In the genomic region with DNA sequence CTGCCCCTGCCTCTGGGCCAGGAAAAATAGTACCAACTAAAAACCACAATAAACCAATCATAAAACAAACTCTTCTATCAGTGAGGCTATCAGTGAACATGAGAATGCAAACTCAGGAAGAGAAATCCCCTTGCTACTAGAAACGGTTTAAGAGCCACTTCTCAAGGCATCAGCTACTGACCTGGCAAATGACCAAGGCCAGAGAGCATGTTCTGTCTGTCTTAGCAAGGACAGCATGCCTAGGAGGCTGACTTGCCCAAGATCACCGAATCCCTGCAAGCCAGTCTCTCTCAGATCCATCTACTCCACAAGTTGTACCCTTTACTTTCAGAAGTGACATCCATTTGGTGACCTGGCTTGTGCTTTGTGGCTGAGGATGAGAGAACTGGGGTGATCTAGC, we compare ENCODE assay signal across 13 mouse cellular contexts.
A peak's percentile ranks its signal among the peaks of the same experiment; 100 is the strongest.
DNase-seq lines count a peak whose midpoint lies in the region.
"Had no signal": no experiment of that assay in that cellular context is flagged by ENCODE, and none has a peak within 500 bp of the region (broad histone marks: within the 10 kb centered on the region; RNA-seq: fewer than 3 reads in every experiment).

No protein-coding gene starts in this region.

- DNase-seq in adrenal gland, adult (ENCODE audit: inconsistent age in 2 of 2, low spot score in 1 of 2), result peak; percentile 57 to 82
- DNase-seq in adrenal gland, postnatal 4 days (ENCODE audit: low spot score in 2 of 2), result no peak
- peak; percentile 63 for DNase-seq in ovary, adult 18-20 months (ENCODE audit: low spot score)
- DNase-seq in ovary, postnatal 10 days (ENCODE audit: low spot score), result no peak
- peak; percentile 70 for DNase-seq in adrenal gland, postnatal 14 days
- DNase-seq in cerebellum, adult 11 months, result no peak
- DNase-seq in right cerebral cortex, postnatal 4 days, result no peak
- DNase-seq: cerebellum, adult 8-10 months; cerebellum, postnatal 14 days; gastrocnemius, postnatal 10 days; heart, adult 2 months; heart, postnatal 14 days; kidney, adult 8-10 months had no signal

Comparison
In these comparisons a context has a peak if more than half of its experiments do, and no peak if none do; other contexts are left out.
1. DNase-seq: peak in adrenal gland, adult (2 of 2), ovary, adult 18-20 months (single experiment) and adrenal gland, postnatal 14 days (single experiment); none in adrenal gland, postnatal 4 days (0 of 2), ovary, postnatal 10 days (single experiment), cerebellum, adult 11 months (single experiment) and right cerebral cortex, postnatal 4 days (single experiment).